Mouse (Mus musculus) right cerebral cortex, postnatal 25 days (tissue): ENCODE measurements around the gene Mblac2.
"Not testable (repeated sequence)": the region's sequence is repeated elsewhere in the genome, so short reads cannot be mapped to it uniquely, and the experiment has no call there.

ENCODE experiments used
- DNase-seq: peaks from one replicate; pipeline ENCODE4 v3.0.0; 2022

Gene Mblac2

DNA sequence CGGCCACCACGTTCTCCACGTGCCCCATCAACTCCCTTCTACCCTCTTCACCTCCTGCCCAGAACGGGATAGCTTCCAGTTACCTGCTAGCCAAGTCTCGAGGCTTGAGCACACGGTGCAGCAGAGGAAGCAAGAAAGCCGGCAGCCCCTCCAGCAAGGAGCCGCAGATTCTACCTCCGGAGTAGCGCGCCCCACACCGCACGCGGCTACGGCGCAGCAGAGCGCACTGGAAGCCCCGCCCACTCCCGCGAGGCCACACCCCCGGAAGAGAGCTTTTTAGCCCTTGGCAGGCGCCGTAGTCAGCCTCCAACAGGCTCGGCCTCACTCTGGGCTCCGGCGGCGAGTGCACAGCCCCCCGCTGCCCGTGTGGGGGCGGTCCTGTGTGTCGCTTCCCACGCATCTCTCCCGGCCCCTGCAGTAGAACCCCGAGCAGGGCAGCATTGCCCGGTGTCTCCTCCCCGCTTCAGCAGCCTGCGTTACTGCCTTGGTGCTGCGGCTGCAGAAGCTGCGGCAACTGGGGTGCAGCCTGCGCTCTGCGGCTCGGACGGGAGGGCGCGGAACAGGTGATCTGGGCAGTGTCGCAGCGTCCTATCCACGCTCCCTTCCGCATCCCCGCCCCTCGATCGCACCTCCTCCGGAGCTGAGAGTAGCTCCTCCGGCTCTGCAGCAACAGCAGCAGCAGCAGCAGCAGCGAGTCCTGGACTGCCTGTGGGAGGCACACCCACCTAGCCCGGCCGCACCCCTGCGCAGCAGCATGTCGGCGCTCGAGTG, at the start of gene Mblac2, which contains the start of gene Polr3g:
TSS of gene Mblac2 (plus strand) at position 567 of the 771 bp plus-strand sequence.
TSS of gene Polr3g (minus strand) at position 239 of the 771 bp plus-strand sequence.
- DNase-seq = peak; percentile 95

DNA sequence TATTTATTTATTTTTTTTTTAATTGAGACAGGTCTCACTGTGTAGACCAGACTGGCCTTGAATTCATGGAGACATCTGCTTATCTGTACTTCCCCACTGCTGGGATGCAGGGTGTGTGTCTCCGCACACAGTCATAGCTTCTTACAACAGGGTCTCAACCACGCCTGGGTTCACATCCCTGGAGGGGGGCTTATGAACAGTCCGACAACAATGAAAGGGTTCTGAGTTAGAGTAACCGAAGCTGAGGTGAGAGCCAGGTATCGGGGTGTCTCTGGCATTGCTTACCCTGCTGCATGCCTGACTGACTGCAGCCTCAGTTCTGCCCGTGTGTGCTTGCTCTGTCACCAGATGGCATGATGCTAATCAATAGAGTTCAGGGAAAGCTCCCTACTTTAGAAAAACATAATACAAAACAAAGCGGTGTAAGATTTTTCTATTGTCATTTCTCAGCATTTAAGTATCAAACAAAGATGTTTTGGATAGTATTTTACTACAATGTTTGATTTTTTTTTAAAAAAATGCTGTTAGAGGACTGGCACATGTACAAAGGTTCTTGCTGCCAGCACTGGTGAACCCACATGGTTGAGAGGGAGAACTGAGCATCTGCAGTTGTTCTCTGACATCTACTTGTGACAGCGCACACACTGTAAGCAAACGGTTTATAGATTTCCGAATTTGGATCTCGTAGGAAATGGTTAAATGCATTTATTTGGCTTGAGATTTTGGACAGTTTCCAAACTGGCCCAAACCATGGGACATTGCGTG, 47.4 kb upstream of the Mblac2 start:
- no peak for DNase-seq

DNA sequence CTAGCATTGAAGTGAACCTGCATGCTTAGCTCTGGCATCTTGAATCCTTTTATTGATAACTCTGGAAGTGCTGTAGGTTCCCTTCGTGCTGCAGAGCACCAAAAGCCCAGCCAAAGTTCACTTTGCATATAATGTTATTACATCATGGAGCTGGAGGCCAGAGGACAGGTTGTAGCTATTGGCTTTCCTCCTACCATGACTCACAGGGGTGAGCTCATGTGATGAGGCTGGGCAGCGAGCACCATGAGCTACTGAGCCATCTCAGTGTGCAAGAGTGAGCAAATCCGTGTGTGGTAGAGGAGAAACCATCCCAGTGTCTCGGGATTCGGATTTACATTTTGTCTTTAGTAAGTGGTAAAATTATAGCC, 46.8 kb upstream of the Mblac2 start:
- DNase-seq = no peak

DNA sequence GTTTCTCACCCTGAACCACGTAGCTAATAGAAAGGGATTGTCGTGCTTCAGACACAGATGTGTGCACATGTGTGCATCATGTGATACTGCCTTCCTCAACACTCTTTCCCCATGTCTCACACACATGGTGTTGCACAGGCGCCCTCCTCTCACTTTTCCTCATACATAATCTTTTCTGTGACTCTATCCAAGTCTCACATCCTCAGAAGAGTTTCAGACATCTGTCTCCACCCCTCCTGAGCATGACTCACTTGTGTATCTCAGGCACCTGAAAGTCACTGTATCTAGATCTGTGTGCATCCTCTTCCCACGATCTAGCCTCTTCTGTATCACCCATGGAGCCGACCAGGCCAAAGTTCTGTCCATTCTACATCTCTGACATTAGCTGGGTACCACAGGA, 43.4 kb upstream of the Mblac2 start:
- no peak for DNase-seq

DNA sequence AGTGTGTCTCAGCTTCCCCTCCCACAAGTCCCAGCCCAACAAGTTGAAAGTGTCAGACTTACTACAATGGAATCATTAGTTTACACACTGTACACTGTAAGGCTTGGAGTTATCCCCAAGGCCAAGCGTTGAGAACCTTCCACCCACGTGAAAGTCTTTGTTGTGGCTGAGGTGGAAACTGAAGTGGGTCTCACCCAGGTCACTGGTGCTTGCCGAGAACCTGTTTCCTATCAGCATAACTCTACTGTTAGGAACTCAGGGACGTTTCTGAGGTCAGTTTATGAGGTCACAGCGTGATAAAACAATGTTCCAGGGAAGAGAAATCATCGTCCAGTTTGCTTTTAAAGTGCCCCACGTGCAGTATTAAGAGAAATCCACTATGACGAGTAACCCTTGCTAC, 35.8 kb upstream of the Mblac2 start:
- DNase-seq = no peak

DNA sequence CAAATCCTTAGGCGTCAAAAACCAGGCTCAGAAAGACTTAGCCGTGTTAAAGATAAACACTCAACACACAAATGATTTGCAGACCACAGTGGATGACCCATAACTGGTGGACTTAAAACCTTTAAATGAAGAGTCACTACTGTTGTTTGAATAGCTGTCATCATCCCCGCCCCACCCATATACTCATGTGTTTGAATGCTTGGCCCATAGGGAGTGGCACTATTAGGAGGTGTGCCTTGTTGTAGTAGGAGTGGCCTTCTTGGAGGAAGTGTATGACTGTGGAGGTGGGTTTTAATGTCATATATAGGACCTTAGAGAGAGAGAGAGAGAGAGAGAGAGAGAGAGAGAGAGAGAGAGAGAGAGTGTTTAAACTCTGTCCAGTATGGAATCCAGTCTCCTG, 28.0 kb upstream of the Mblac2 start:
- DNase-seq = no peak

DNA sequence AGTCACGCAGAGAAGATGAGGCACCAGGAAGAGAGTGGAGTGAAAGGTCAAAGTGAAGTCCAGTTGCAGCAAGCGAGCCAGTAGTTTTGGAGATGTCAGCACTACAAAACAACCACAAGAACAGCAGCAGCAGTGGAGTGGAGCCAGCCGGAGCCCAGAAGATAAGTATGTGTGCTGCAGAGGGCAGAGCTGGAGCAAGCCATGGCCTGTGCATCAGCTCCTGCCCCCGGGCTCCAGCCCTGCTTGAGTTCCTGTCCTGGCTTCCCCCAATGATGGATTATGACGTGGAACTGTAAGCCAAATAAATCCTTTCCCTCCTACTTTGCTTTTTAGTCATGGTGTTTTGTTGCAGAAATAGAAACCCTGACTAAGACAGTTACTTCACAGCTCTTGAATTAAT, 26.9 kb upstream of the Mblac2 start:
- DNase-seq = no peak

DNA sequence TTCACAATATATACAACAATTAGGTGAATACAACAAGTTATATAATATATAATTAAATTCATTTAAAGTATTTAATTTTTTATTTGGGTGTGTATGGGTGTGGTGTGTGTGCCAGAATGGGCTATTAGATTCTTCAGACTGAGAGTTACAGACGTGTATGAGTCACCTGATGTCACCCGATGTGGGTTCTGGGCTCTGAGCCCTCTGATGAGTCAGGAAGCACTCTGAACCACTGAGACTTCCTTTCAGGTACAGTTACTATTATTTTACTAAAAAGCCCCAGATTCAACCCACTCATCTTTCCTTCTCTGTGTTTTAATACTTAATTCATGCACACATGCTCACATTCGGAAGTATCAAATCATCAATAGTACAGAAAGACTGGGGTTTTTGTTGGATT, 26.3 kb upstream of the Mblac2 start:
- DNase-seq = no peak

DNA sequence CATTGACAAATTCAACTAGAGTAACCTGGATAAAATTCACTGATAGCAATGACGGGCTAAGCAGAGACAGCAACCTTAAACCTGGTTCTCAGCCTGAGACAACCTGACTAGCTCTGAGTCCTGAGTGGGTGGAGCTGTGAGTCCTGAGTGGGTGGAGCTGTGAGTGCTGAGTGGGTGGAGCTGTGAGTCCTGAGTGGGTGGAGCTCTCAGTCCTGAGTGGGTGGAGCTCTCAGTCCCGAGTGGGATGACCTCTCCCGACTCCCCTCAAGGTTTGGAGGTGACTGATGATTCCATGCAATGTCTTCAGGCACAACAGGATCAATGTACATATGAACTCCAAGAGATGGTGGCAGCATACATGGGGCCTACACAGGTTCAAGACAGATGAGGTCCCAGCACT, 21.6 kb upstream of the Mblac2 start:
- DNase-seq = no peak

DNA sequence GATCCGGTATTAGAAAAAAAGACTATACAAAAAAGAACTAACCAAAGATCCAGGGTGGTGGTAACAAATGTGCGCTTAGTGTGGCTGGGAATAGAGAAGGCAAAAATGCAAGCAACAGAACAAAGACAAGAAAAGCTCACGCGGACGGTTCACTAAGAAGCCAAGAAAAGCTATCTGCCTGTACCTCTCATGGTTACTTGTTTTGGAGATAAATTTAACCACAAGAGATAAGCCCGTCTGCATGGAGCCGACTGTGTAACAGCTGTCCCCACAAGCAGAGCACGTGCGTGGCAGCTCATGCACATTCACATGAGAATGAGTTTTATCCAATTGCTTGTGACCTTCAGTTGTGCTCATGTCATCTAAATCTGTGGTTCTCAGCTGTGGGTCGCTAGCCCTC, 20.7 kb upstream of the Mblac2 start:
- DNase-seq = no peak

DNA sequence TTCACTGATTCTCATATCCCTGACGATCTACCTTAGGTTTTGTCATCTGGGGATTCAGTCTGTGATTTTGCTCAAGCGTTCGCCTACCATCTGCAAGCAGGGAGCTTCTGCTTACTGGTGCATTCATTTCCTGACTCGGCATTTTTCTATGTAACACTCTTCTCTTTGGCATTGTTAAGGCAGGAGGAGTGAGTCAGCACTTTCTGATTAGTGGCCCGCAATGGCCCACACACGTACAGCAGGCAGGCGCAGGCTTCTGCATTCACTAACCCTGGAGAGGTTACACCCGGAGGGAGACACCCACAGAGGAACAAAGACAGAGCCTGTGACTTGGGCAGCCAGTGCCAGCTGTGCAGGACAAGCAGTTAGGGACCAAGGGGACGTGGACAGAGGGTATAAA, 19.5 kb upstream of the Mblac2 start:
- DNase-seq = no peak

DNA sequence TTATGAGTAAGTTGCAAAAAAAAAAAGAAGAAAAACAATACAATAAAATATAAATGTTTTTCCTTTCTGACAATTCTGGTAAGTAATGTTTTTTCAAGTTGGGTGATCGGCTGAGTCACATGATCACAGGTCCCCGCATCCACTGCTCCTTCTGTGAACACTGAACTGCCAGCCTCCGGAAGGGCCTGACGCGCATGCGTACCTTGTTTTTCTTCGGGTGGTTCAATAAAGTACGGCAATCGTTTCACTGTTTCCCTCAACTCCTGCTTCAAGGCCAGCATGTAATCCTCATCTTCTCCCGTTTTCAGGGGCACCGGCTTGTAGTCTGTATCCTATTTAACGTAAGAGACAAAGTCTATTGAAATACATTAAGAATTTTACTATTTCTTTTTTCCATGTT, 16.7 kb upstream of the Mblac2 start:
- DNase-seq = no peak

DNA sequence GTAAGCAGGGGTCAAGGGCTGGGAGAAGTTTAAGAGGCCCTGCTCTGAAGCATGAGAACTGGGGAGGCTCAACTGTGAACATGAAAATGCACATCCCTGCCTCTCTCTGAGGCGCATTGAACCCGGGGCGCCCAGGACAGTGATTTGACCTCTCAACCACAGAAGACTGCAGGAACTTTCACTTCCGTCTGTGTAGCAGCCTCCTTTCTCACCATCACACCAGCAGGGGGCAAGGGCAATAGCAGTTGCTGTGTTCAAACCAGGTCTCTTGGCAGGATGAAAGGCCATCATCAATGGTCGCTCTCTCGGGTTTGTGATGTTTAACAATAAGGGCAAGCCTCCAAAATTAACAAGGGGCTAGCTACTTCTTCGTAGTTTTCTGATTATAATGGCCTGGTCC, 8.0 kb upstream of the Mblac2 start:
- no peak for DNase-seq

DNA sequence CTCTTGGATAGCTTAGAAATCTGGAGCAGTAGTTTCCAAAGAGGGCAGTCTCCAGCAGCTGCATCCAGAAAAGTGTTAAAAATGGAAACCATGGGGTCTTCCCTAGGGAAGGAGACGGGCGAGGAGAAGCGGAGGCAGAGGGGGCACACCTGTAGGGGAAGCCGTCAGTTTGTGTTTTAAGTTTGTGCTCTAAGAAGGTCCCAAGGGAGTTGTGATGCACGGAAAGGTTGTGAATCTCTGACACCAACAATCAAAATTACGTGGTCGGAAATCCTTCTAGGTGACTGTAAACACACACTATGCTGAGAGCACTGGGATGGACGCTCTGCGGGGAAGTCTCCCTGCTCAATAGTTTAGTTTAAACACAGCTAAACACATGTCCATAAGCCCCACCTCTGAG, 7.5 kb upstream of the Mblac2 start:
- DNase-seq = no peak

DNA sequence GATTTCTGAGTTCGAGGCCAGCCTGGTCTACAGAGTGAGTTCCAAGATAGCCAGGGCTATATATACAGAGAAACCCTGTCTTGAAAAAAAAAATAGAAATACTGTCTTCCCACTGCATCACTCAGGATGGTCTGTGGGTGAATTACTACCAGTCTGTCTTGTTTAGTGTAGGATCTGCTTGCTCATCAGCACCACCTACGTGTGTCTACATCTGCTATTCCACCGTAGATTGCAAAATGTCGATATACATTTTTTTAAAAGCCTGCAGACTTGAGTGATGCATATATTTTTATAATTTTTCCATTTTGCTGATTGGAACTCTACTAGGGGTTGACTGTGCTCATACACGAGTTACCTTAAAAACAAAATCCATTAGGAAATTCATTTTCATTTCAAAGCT, 4.8 kb upstream of the Mblac2 start:
- DNase-seq = no peak

DNA sequence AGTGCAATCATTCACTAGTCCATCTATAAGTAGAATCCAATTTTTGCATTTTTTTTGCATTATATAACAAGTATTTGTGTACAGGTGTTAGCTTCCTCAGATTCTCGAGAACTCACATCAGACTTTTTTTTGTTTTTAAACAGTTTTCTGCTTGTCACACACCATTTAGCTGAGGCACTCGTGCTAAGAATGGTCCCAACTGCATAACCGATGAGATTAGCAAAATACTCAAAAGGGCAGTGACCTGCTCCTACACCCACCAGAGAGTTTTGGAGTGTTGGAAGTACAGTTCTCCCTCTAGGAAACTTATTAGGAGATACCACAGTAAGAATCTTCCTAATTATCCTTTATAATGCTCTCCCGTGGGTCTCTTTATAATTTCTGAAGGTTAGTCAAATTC, 1.3 kb upstream of the Mblac2 start:
- DNase-seq = no peak

DNA sequence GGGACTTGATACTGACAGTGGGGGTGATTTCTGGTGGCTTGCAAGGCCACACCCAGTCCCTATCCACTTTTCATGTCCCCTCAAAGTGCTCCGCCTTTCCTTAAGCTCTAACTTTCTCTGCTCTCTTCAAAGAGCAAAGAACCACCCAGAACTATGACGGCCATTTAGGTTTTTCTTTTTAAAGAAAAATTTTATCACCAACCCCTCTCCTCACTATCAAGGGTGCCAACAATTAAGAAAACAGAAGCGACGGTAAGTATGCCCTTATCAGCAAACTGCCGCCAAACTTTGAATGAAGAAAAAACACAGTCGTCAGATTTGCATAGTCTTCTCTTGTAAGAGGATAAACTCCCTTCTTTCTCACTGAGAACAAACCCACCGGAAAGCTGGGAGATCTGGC, 875 bp upstream of the Mblac2 start:
- DNase-seq = no peak

DNA sequence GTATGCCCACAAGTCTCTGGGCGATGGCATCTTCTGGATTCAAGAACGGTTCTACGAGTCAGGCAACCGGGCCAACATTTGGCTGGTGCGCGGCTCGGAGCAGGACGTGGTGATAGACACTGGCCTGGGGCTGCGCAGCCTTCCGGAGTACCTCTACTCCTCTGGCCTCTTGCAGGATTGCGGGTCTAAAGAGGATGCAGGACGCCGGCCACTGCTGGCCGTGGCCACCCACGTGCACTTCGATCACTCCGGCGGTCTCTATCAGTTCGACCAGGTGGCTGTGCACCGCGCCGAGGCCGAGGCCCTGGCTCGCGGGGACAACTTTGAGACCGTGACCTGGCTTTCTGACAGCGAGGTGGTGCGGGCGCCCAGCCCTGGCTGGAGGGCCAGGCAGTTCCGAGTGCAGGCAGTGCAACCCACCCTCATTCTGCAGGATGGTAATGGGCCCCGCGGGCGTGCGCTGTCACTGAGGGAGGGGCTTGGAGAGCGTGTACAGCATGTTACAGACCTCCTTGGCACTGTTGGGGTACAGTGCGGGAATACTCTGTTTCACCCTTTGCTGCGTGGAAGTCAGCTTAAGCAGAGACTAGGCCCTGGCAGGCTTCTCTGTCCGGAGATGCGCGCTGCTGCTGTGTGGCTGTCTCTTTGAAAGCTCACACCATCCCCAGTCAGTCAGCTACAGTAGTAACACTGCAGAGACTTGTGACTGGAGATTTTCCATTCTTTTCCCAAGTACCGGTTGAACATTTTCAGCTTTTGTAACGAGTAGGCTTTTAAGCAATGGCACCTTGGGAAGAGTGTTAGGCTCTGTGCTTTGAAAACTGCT, 618 bp downstream of the Mblac2 start:
- peak; percentile 62 for DNase-seq

DNA sequence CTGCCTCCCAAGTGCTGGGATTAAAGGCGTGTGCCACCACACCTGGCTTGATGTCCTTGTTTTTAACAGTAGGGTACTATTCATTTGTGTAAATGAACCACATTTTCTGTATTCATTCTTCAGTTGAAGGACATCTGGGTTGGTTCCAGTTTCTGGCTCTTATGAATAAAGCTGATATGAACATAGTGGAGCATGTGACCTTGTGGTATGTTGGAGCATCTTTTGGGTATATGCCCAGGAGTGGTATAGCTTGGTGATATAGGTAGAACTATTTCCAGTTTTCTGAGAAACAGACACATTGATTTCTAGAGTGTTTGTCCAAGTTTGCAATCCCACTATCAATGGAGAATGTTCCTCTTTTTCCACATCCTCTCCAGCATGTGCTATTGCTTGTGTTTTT, 2.8 kb downstream of the Mblac2 start:
- no peak for DNase-seq

DNA sequence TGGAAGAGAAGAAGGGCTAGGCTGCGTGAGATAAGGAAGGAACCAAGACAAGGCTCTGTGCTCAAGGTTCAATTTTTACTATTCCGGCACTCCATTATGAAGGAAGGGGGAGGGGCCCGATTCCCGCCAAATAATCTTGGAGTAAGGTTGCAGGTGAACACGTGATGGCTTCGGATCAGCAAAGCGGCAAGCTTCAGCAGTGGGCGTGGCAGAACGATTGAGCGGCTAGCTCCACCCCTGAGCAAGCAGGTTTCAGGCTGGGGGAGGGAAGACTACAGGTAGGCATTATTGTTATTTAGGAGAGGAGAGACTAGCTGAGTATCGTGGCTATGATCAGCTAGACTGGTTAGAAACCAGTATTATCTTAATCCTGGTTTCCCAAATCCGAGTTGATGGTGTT, 17.0 kb downstream of the Mblac2 start:
- DNase-seq = not testable (repeated sequence)

DNA sequence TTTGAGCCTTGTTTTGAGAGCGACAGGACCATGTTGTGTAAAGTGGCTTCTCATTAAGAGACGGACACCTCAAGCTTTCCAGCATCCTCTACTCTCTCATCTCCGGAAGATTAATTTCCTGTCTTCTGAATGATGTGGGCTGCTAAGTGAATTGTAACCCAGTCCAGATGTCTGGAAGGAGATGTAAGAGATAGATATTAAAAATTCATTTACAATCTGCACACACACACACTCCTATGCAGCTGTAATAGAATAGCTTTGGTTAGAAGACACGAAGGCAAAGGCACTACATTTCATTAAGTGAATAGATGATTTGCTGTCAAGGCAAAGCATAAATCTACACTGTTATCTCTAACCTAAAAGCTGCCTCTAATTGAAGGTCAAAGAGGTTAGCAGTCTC, 18.0 kb downstream of the Mblac2 start:
- no peak for DNase-seq

DNA sequence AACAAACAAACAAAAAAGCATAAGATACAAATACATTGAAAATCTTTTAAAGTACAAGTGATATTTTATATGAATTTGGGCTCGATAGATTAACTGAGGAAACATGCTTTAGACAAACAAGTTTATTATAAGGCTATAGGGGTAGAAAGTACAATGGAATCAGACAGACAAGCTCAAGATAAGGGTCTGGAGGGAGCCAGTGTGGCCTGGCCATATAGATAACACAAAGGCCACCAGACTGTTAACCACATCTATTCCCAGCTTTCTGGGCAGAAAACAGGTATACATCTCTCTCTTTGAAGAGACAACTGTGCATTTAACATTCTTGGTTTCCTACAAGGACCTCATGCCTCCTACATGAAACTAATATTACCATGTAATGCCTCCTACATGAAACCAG, 19.2 kb downstream of the Mblac2 start:
- no peak for DNase-seq

DNA sequence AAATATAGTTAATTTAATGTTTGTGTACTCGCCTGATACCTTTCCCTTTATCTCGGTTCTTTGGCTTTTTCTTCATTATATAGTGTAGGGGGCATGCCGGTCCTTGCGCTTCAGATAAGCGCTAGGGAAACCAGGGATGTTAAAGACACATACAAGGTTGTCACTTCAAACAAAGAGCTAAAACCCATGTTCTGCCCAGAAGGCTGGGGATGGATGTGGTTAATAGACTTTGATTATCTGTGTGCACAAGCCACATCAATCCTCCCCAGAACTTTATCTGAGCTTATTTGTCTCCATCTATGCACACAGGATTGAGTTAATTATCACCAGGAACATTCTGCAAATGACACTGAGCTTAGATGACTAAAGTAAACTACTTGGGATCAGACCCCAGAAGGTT, 25.5 kb downstream of the Mblac2 start:
- DNase-seq = no peak

DNA sequence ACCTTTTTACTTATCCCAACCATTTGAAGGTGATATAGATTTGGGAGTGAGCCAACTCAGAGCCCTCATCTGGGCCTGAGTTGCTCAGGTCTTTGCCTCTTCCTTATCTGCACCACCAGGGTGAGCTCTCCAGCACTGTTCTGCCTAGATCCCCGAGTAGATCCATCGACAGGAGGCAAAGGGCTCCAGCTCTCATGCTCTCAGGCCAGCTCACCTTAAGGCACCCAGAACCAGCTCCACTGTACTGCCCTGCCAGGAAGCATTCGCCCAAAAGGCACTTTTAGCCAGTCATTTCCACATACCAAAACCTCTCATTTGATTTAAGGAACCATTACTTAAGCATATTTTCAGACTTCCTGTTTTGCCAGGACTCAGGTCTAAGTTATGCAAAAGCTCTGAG, 29.8 kb downstream of the Mblac2 start:
- DNase-seq = no peak
